Mouse (Mus musculus) liver, embryonic 11.5 days (tissue): ENCODE results near the gene Cuta. TPM values are rescaled to one million over a fixed set of nuclear protein-coding genes. Genes with fewer than 3 reads are reported as not detected.

ENCODE experiments used
- ATAC-seq: fragments of 200-750 bp; cut with Nextera tagmentation; replicated peaks from 2 replicates; pipeline ENCODE4 v1.8.0; 2017; ENCODE audit warnings: moderate number of reproducible peaks, mild to moderate bottlenecking, moderate TSS enrichment, moderate library complexity; ENCODE audit not compliant: low FRiP score
- DNase-seq: peaks from one replicate; pipeline ENCODE4 v3.0.0-alpha.2; 2017; ENCODE audit warnings: low spot score
- H3K27ac ChIP-seq: fragments of 300-500 bp; sonication (generic); 2 replicates; pipeline ENCODE4 v1.5.1; 2014; ENCODE audit warnings: mild to moderate bottlenecking, low read depth, low read length, control low read depth
- H3K27me3 ChIP-seq: fragments of 300-500 bp; sonication (generic); replicated peaks from 2 replicates; pipeline ENCODE4 v1.6.1; 2014; ENCODE audit warnings: low read length, mixed read lengths; ENCODE audit not compliant: control insufficient read depth, insufficient read depth
- H3K36me3 ChIP-seq: fragments of 300-500 bp; sonication (generic); 2 replicates; pipeline ENCODE4 v1.6.1; 2014; ENCODE audit warnings: mild to moderate bottlenecking, low read length, moderate library complexity, mixed read lengths; ENCODE audit not compliant: control insufficient read depth, insufficient read depth
- H3K4me1 ChIP-seq: fragments of 300-500 bp; sonication (generic); replicated peaks from 2 replicates; pipeline ENCODE4 v1.6.1; 2014; ENCODE audit warnings: low read length, mixed read lengths; ENCODE audit not compliant: control insufficient read depth, insufficient read depth
- H3K4me2 ChIP-seq: fragments of 300-500 bp; sonication (generic); 2 replicates; pipeline ENCODE4 v1.6.1; 2014; ENCODE audit warnings: mild to moderate bottlenecking, control low read depth, moderate library complexity
- H3K4me3 ChIP-seq: fragments of 300-500 bp; sonication (generic); 2 replicates; pipeline ENCODE4 v1.5.1; 2014; ENCODE audit warnings: low read depth, low read length, control low read depth
- H3K9ac ChIP-seq: fragments of 300-500 bp; sonication (generic); 2 replicates; pipeline ENCODE4 v1.6.1; 2014; ENCODE audit warnings: low read depth, low read length, control low read depth
- H3K9me3 ChIP-seq: fragments of 300-500 bp; sonication (generic); 2 replicates; pipeline ENCODE4 v1.6.1; 2016; ENCODE audit warnings: low read length, inconsistent platforms, mixed read lengths; ENCODE audit not compliant: control insufficient read depth
- WGBS: fragments of 180-500 bp; shearing (Covaris S2); extraction: QIAGEN DNeasy Blood & Tissue Kit; methylation state at CpG from one replicate; pipeline ENCODE4 v1.1.7; 2014; 5-methylcytosine and 5-hydroxymethylcytosine counted together
- polyA plus RNA-seq: library from polyadenylated mRNA; unstranded; fragments of >200 nt; fragmentation: Nextera tagmentation; extraction: Ambion mirVana; gene quantifications from 2 replicates; pipeline ENCODE4 v1.2.1, GENCODE M21; 2014

Cuta gene
- polyA plus RNA-seq, 1 experiment from 2014 or later = 171 TPM

DNA sequence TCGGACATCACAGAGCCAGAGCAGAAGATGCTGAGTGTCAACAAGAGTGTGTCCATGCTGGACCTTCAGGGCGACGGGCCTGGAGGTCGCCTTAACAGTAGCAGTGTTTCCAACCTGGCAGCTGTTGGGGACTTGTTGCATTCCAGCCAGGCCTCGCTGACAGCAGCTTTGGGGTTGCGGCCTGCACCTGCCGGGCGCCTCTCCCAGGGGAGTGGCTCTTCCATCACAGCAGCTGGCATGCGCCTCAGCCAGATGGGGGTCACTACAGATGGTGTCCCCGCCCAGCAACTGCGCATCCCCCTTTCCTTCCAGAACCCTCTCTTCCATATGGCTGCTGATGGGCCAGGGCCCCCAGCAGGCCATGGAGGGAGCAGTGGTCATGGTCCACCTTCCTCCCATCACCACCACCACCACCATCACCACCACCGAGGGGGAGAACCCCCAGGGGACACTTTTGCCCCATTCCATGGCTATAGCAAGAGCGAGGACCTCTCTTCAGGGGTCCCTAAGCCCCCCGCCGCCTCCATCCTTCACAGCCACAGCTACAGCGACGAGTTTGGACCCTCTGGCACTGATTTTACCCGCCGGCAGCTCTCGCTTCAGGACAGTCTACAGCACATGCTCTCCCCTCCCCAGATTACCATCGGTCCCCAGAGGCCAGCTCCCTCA lies 22.3 kb upstream of the Cuta start:
- Histone ChIP-seq H3K27me3 (no peaks in the 10 kb centered on the region), H3K4me3 (no peak overlapping the region), H3K4me1 (peaks cover 5% of the 10 kb centered on the region), H3K27ac (no peak overlapping the region), H3K9me3 (no peaks in the 10 kb centered on the region), H3K36me3 (peaks cover 15% of the 10 kb centered on the region), H3K4me2 (no peak overlapping the region), H3K9ac (no peak overlapping the region)
- ATAC-seq (no peak), DNase-seq (no peak)
- 91% methylated on average over 21 of the region's 21 CpGs for WGBS

DNA sequence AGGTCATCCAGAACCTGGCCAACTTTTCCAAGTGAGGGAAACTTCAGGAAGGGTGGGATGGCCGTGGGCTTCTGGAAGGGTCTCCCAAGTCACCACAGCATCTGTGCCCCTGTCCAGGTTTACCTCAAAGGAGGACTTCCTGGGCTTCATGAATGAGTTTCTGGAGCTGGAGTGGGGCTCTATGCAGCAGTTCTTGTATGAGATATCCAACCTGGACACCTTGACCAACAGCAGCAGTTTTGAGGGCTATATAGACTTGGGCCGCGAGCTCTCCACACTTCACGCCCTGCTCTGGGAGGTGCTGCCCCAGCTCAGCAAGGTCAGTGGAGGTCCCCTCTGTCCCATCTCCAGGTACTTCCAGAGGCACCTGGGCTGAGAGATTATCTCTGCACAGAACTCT lies 20.4 kb upstream of the Cuta start:
- DNase-seq (no peak), ATAC-seq (no peak)
- H3K27ac ChIP-seq = no peak overlapping the region
- no peaks in the 10 kb centered on the region for H3K27me3 ChIP-seq
- no peak overlapping the region for H3K9ac ChIP-seq
- no peak overlapping the region for H3K4me3 ChIP-seq
- no peak overlapping the region for H3K4me2 ChIP-seq
- H3K4me1 ChIP-seq = peaks cover 16% of the 10 kb centered on the region
- 86% methylated on average over 4 of the region's 4 CpGs for WGBS
- peaks cover 14% of the 10 kb centered on the region for H3K36me3 ChIP-seq
- H3K9me3 ChIP-seq = no peaks in the 10 kb centered on the region

DNA sequence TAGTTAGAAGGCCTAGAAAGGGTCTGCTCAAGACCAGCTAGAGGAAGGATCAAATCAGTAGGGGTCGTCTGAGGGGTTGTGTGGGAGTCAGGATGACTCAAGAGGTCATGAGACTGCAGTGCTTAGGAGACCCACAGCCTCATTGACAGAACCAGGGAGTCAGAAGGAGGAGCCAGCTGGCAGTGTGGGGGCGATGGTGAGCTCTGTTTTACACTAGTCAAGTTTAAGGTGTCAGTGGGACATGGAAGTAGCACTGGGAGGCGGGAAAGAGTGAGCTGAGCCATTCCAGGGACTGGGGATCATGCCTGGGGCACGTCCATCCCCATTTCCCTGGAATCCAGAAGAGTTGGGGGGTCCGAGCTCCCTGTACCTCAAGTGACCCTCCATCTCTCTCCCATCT lies 19.5 kb upstream of the Cuta start:
- H3K4me1 ChIP-seq = peaks cover 22% of the 10 kb centered on the region
- no peaks in the 10 kb centered on the region for H3K27me3 ChIP-seq
- H3K4me2 ChIP-seq = no peak overlapping the region

DNA sequence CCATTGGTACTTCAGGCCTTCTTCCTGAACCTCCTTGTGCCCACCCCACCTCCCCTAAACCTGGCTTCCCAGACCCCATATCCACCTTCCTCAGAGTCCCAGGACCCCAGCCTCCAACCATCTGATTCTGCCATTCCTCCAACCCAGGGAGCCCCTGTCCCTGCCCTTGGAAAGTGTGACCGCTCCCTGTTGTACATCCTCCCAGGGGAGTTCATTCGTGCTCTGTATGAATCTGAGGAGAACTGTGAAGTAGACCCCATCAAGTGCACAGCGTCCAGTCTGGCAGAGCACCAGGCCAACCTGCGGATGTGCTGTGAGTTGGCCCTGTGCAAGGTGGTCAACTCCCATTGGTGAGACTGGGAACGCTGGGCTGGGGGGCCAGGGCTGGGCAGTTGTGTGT lies 18.5 kb upstream of the Cuta start:
- WGBS = 92% methylated on average over 5 of the region's 5 CpGs
- H3K4me1 ChIP-seq = peaks cover 32% of the 10 kb centered on the region
- 0 out of 2 replicates have a peak, but pooled peaks cover 3% of the 10 kb centered on the region for H3K27me3 ChIP-seq
- no peak overlapping the region; the same call in 1 of the 2 replicates for H3K4me2 ChIP-seq
- H3K9ac ChIP-seq = no peak overlapping the region
- H3K9me3 ChIP-seq = no peaks in the 10 kb centered on the region
- H3K27ac ChIP-seq = no peak overlapping the region
- peaks cover 13% of the 10 kb centered on the region for H3K36me3 ChIP-seq
- DNase-seq (no peak), ATAC-seq (no peak)
- H3K4me3 ChIP-seq = no peak overlapping the region

More for the DNA sequence above, 19.5 kb upstream of the Cuta start:
- DNase-seq = no peak
- no peak for ATAC-seq
- Histone ChIP-seq H3K4me3 (no peak overlapping the region), H3K36me3 (peaks cover 13% of the 10 kb centered on the region), H3K9me3 (no peaks in the 10 kb centered on the region), H3K9ac (no peak overlapping the region), H3K27ac (no peak overlapping the region)
- WGBS = 61% methylated on average over 5 of the region's 5 CpGs

DNA sequence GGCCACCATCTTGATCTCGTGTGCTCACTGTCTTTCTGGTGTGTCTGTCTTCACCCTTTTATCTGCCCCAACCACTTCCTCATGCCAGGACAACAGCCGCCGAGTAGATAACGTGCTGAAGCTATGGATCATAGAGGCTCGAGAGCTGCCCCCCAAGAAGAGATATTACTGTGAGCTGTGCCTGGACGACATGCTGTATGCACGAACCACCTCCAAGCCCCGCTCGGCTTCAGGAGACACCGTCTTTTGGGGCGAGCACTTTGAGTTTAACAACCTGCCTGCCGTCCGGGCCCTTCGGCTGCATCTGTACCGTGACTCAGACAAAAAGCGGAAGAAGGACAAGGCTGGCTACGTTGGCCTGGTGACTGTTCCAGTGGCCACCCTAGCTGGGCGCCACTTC lies 17.5 kb upstream of the Cuta start:
- Histone ChIP-seq H3K27me3 (0 out of 2 replicates have a peak, but pooled peaks cover 3% of the 10 kb centered on the region), H3K27ac (peak overlapping the region; percentile 69), H3K9ac (peak overlapping the region; percentile 61), H3K4me3 (peak overlapping the region; percentile 35; the same call in 1 of the 2 replicates), H3K4me2 (peak overlapping the region; percentile 65), H3K9me3 (no peaks in the 10 kb centered on the region), H3K4me1 (peaks cover 42% of the 10 kb centered on the region), H3K36me3 (peaks cover 9% of the 10 kb centered on the region)
- DNase-seq (no peak), ATAC-seq (peak; percentile 85)
- WGBS = 49% methylated on average over 18 of the region's 18 CpGs

DNA sequence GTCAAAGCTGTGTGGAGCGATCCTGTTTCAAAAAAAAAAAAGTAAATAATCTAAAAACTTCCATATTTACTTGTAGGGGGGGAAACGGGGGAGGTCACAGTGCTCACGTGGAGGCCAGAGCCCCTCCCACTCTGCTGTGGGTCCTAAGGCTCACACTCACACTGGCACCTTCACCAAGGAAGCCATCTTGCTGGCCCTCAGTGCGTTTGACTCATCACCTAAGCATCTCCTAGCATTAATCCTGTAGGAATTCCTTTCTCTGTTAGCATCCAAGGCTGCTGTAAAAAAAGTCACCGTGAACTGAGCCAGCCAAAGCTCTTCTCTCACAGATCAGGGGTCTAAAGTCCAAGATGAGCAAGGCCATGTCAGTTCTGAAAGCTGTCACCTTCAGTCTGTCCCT lies 16.9 kb upstream of the Cuta start:
- peak overlapping the region; percentile 65 for H3K4me2 ChIP-seq
- DNase-seq (no peak), ATAC-seq (no peak)
- 72% methylated on average over 5 of the region's 5 CpGs for WGBS
- H3K36me3 ChIP-seq = peaks cover 9% of the 10 kb centered on the region
- no peaks in the 10 kb centered on the region for H3K9me3 ChIP-seq
- H3K9ac ChIP-seq = peak overlapping the region; percentile 58
- 0 out of 2 replicates have a peak, but pooled peaks cover 3% of the 10 kb centered on the region for H3K27me3 ChIP-seq
- H3K4me1 ChIP-seq = peaks cover 48% of the 10 kb centered on the region
- H3K4me3 ChIP-seq = peak overlapping the region; percentile 35; the same call in 1 of the 2 replicates
- peak overlapping the region; percentile 69 for H3K27ac ChIP-seq

DNA sequence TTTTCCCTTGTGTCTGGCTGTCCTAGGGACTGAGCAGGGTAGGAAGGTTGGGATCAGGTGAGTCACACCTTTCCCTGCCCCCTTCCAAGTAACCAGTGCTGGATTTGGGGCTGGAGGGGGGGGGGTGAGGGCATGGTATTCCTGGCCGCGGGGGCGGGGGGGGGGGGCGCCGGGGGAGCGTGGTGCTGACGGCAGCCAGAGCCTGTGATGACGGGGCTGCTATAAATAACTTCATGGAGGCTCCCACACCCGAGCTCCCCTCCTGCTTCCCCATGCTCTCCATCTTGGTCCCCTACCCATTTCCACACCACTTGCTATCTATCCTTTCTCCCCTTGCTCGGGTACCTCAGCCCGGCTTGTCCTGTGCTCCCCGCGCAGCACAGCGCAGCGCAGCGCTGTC lies 14.4 kb upstream of the Cuta start:
- WGBS = 21% methylated on average over 14 of the region's 16 CpGs
- Histone ChIP-seq H3K27ac (no peak overlapping the region), H3K4me3 (no peak overlapping the region), H3K27me3 (0 out of 2 replicates have a peak, but pooled peaks cover 3% of the 10 kb centered on the region), H3K9me3 (no peaks in the 10 kb centered on the region), H3K4me2 (peak overlapping the region; percentile 67), H3K4me1 (peaks cover 65% of the 10 kb centered on the region), H3K9ac (no peak overlapping the region), H3K36me3 (peaks cover 2% of the 10 kb centered on the region; the same call in 1 of the 2 replicates)
- ATAC-seq = no peak
- DNase-seq = no peak

DNA sequence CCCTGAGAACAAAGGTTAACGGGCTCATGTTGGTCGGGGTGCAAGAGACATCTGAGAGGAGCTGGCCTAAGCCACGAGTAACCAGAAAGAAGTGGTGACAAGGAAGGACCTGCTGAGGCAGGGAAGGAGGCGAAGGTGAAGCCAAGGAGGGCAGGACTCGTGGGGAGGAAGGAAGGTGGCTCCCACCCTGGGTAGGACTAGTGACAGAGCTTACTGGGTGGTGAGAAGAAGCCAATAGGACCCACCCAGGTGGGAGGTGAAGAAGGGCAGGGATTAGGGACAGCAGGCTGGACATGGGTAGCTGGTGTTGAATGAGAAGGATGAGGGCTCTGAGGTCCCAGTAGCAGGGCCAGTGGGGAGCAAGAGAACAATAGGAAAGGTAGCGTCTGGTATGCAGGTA lies 13.8 kb upstream of the Cuta start:
- Histone ChIP-seq H3K27ac (no peak overlapping the region), H3K36me3 (peaks cover 2% of the 10 kb centered on the region; the same call in 1 of the 2 replicates), H3K4me1 (peaks cover 66% of the 10 kb centered on the region), H3K27me3 (0 out of 2 replicates have a peak, but pooled peaks cover 3% of the 10 kb centered on the region), H3K4me3 (no peak overlapping the region), H3K9me3 (no peaks in the 10 kb centered on the region), H3K4me2 (peak overlapping the region; percentile 67), H3K9ac (no peak overlapping the region)
- WGBS = 38% methylated on average over 6 of the region's 6 CpGs
- ATAC-seq = no peak
- no peak for DNase-seq
